Mouse (Mus musculus): ENCODE data around the gene Tmem270.

DNA sequence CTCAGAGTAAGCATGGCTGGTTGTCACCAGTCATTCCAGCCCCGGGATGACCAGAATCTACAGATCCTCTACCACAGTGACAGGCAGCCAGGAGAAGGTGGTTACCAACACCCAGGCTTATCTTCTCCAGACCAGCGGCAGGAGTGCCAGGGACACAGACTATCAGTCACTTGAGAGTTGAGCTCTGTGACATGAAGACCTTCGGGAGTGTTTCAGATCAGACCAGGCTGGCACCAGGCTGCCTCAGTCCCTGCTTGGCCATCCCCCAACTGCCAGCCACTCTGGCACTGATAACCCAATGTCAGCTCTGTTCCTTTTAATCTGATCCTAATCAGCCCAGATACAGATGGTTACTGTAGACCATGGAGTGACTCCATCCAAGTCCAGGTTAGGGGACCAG, 12.6 kb upstream of the Tmem270 start:
- no peak for TF ChIP-seq CTCF (IDR thresholded peaks at IDR 0.05)
- no peak for TF ChIP-seq EP300 (IDR thresholded peaks at IDR 0.05)
